Mouse (Mus musculus): ENCODE results near the gene Map3k14. TPM values are rescaled to one million over a fixed set of nuclear protein-coding genes. Genes with fewer than 3 reads are reported as not detected.

Map3k14 gene
- polyA plus RNA-seq, 1 experiment from 2014 or later = 0.93 TPM

DNA sequence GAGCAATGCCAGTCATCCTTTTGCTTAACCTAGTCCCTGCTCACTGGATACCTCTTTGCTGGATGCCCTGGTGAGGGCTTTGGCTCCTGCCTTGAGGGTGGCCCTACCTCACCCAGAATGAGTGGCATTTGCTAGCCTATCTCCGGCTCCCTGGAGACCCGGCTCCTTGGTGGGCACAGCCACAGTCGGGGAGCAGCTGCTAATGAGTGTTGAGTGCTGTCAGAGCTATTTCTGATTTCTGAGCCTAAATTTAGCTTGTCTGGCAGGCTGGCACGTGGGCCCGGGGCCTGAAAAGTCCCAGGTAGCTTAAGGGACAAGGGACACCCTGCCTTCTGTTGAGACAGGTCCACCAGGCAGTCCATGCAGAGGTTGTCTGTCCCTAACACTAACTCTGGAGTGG is 90.1 kb downstream of the Map3k14 start:
- H3K4me1 ChIP-seq = peaks cover 58% of the 10 kb centered on the region
- peaks cover 17% of the 10 kb centered on the region for H3K27me3 ChIP-seq (replicated peaks)
- no peak overlapping the region for H3K4me2 ChIP-seq
- no peaks in the 10 kb centered on the region for H3K36me3 ChIP-seq
- no peak for ATAC-seq
- no peak overlapping the region for H3K4me3 ChIP-seq
- 55% methylated on average over 5 of the region's 5 CpGs for WGBS (ENCODE audit: insufficient replicate concordance)
- no peaks in the 10 kb centered on the region for H3K9me3 ChIP-seq (replicated peaks)
- no peak overlapping the region for H3K9ac ChIP-seq
- H3K27ac ChIP-seq = no peak overlapping the region

DNA sequence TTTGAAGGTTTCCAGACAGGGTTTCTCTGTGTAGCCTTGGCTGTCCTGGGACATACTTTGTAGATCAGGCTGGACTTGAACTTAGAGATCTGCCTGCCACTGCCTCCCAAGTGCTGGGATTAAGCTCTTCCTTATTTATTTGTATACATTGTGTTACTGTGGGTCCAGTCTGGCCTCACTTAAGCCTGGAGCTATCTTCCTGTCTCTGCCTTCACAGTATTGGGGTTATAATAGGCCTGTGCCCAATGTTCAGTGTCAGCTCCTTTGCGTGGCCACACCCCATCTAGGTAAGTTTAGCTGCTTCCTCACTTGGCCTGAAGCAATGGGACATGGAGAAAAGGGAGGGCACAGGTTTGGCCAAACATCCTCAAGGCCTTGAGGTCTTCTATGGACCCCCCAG is 90.8 kb downstream of the Map3k14 start:
- WGBS (ENCODE audit: insufficient replicate concordance) = 88% methylated on average over 1 of the region's 1 CpGs
- H3K27me3 ChIP-seq (replicated peaks) = peaks cover 24% of the 10 kb centered on the region
- no peak overlapping the region for H3K9ac ChIP-seq
- peaks cover 64% of the 10 kb centered on the region for H3K4me1 ChIP-seq
- H3K4me2 ChIP-seq = no peak overlapping the region
- ATAC-seq = no peak
- no peaks in the 10 kb centered on the region for H3K9me3 ChIP-seq (replicated peaks)
- no peak overlapping the region for H3K4me3 ChIP-seq
- H3K36me3 ChIP-seq = no peaks in the 10 kb centered on the region
- no peak overlapping the region for H3K27ac ChIP-seq

DNA sequence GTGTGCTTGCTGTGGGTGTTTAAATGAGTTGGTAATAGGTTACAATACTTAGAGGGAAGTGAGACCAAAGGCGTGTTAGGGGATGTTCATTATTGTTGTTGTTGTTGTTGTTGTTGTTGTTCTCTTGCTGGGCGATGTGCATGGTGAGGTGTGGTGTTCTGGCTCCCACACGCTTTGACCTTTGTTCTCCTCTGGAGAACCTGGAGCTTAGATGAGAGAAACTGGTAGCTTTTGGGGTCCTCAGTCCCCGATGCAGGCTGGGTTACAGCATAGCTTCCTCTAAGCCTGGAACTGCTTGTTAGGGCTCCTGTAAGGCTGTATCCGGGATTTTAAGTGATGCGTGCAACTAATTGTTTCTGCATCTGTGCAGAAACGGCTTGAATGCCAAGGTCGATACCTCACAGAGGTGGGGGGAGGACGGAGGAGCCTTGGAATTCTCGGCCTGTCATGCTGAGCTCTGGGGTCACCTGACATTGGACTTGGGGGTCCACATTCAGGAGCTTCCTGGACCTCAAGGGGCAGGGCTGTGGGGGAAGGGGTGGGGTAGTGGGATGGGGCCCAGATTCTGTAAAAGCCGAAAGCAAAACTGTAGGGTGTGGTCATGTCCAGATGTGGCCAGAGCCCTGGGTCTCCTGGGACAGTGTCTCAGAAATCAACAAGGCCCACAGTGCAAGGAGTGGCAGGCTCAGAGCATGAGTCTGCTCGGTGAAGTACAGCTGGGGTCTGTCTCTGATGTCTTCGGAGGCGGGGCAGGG is 91.4 kb downstream of the Map3k14 start:
- 55% methylated on average over 14 of the region's 14 CpGs for WGBS (ENCODE audit: insufficient replicate concordance)
- Histone ChIP-seq H3K27me3 (replicated peaks) (peaks cover 30% of the 10 kb centered on the region), H3K4me3 (no peak overlapping the region), H3K36me3 (no peaks in the 10 kb centered on the region), H3K9ac (no peak overlapping the region), H3K27ac (no peak overlapping the region), H3K4me2 (no peak overlapping the region), H3K4me1 (peaks cover 70% of the 10 kb centered on the region), H3K9me3 (replicated peaks) (no peaks in the 10 kb centered on the region)
- ATAC-seq = no peak

DNA sequence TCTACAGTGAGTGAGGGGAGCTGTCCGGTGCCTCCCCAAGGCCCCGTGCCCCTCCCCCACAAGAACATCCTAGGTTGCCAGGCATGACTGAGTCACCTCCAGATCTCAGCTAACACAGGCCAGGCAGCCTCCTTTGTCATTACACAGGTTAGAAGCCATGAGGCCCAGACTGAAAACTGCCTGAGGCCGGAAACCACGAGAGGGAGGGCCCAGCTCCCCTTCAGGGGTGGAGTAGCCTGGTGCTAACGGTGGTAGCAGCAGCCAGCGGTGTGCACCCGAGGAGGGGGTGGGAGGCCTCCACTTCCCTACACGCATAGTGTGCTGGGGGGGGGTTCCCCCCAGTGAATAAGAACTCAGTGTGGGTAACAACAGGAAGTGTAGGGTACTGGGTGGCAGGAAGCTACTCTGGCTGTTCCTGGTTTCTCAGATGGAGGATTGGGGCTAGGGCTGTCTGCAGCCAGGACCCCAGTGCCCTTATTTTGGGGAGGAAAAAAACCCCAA is 92.3 kb downstream of the Map3k14 start:
- Histone ChIP-seq H3K4me1 (peaks cover 77% of the 10 kb centered on the region), H3K36me3 (no peaks in the 10 kb centered on the region), H3K9me3 (replicated peaks) (no peaks in the 10 kb centered on the region), H3K9ac (no peak overlapping the region), H3K4me2 (peak overlapping the region; percentile 30), H3K4me3 (no peak overlapping the region), H3K27ac (peak overlapping the region; percentile 49), H3K27me3 (replicated peaks) (peaks cover 39% of the 10 kb centered on the region)
- ATAC-seq = peak; percentile 69
- WGBS (ENCODE audit: insufficient replicate concordance) = 22% methylated on average over 8 of the region's 8 CpGs

DNA sequence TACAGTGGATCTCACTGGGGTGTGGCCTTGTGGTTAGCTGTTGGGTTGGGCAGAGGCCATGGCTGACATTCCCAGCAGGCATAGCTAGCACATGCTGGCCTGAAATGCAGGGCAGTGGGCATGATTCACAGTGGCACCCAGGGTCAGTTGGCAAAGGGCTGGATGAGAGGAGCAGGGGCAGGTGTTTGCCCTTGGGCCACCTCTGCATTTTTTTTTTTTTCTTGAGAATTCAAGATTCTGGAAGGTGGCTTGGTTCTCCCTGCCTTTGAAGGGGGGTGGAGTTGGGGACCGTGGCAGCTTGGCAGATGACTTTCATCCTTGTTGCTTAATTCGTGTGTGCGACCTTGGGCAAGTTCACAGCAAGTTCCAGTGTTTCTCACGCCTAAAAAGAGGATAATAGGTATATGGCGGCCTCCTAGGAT is 92.8 kb downstream of the Map3k14 start:
- H3K9ac ChIP-seq = no peak overlapping the region
- H3K36me3 ChIP-seq = no peaks in the 10 kb centered on the region
- H3K4me3 ChIP-seq = no peak overlapping the region
- H3K27ac ChIP-seq = peak overlapping the region; percentile 49; the same call in 1 of the 2 replicates
- H3K4me2 ChIP-seq = peak overlapping the region; percentile 30; the same call in 1 of the 2 replicates
- 32% methylated on average over 5 of the region's 5 CpGs for WGBS (ENCODE audit: insufficient replicate concordance)
- H3K27me3 ChIP-seq (replicated peaks) = peaks cover 45% of the 10 kb centered on the region
- H3K9me3 ChIP-seq (replicated peaks) = no peaks in the 10 kb centered on the region
- peaks cover 77% of the 10 kb centered on the region for H3K4me1 ChIP-seq
- ATAC-seq = no peak

DNA sequence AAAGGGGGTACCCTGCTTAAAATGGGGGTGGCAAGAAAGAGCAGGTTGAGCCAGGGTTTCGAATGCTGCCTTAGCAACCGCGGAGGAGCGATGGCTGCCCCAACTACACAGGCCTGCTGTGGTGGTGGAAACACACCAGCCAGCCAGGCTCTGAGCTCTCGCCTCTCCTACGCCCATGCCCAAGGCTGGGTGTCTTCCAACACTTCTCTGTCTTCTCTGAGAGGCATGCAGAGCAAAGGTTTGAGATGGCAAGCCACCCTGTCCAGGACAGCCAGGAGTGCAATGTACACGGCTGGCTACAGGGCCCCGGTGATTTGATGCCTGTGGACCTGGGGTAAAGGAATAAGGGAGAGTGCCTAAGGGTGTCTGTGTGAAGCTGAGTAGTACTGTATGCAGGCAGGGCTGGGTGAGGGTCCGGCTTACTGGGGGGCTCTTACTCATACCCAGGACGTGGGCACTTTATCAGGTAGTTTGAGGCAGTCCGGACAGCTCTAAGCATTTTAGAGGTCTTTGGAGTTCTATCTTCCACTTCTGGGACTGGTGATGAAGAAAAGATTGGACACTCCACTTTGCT is 93.4 kb downstream of the Map3k14 start:
- WGBS (ENCODE audit: insufficient replicate concordance) = 70% methylated on average over 11 of the region's 11 CpGs
- Histone ChIP-seq H3K27me3 (replicated peaks) (peaks cover 50% of the 10 kb centered on the region), H3K9me3 (replicated peaks) (no peaks in the 10 kb centered on the region), H3K4me3 (no peak overlapping the region), H3K36me3 (no peaks in the 10 kb centered on the region), H3K4me2 (peak overlapping the region; percentile 10; the same call in 1 of the 2 replicates), H3K4me1 (peaks cover 77% of the 10 kb centered on the region), H3K9ac (no peak overlapping the region), H3K27ac (peak overlapping the region; percentile 37)
- no peak for ATAC-seq

DNA sequence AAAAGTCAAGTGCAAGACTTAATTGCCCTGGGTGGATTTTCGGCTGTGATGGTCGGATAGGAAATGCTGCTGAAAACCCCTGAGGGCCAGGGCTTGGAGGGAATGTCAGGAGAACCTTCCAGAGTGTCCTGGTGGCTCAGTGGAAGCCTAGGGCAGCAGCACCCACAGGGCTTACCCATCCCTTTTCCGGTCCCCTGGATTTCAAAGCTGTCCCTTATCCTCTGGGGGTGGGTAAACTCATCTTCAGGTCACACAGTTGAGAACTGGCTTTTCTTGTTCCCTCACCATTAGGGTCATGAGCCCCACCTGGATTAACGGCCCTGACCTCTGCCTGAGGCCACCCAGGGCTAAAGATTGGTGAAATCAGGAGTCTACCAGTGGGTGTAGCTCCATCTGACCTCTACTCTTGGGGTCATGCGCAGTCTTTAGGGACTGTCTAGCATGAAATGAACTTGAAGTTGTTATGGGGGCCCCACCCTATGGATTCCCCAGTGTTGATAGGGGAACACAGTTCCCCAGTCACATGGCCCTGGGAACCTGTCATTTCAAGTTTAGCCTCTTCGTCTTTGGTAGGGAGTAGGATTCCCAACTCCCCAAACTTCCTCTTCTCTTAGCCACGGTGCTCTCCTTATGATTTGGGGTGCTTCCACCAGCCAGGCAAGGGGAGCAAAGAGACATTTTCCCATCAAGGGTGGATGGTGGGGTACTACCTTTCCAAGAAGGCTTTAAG is 94.1 kb downstream of the Map3k14 start:
- Histone ChIP-seq H3K9ac (no peak overlapping the region), H3K9me3 (replicated peaks) (no peaks in the 10 kb centered on the region), H3K27me3 (replicated peaks) (peaks cover 52% of the 10 kb centered on the region), H3K4me1 (peaks cover 76% of the 10 kb centered on the region), H3K27ac (no peak overlapping the region), H3K4me3 (no peak overlapping the region), H3K4me2 (peak overlapping the region; percentile 80), H3K36me3 (no peaks in the 10 kb centered on the region)
- no peak for ATAC-seq
- WGBS (ENCODE audit: insufficient replicate concordance) = 63% methylated on average over 7 of the region's 7 CpGs

DNA sequence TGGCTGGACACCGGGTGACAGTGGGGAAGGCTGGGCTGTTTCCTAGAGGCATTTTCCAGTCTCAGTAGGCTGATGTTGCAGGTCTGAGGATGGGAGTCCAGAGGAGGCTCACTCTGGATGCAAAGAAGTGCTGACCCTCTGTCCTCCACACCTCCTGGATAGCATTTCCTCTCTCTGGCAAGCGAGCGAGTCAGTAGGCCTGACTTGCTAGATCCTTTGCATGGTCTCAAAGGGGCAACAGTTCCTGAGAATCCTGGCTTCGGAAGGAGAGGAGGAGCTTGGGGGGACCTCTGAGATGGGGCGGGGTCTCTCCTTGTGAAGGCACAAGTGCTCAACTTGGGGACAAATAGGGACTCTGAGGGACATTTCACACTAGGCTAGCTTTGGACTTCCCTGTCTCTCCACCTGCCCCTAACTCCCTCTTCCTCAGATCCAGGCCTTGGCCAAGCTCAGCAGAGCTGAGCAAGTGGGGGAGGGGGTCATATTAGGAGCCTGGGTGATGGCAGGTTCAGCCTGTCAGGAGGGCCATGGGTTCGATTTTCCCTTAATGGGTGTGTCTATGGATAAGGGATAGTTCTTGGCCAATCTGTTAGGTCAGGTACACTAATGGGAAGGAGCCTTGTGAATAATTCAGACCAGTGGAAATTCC is 94.8 kb downstream of the Map3k14 start:
- WGBS (ENCODE audit: insufficient replicate concordance) = 43% methylated on average over 6 of the region's 6 CpGs
- peak overlapping the region; percentile 80 for H3K4me2 ChIP-seq
- H3K9me3 ChIP-seq (replicated peaks) = no peaks in the 10 kb centered on the region
- H3K4me3 ChIP-seq = no peak overlapping the region
- H3K9ac ChIP-seq = no peak overlapping the region
- peaks cover 69% of the 10 kb centered on the region for H3K4me1 ChIP-seq
- H3K27ac ChIP-seq = no peak overlapping the region
- peaks cover 52% of the 10 kb centered on the region for H3K27me3 ChIP-seq (replicated peaks)
- no peak for ATAC-seq
- no peaks in the 10 kb centered on the region for H3K36me3 ChIP-seq

DNA sequence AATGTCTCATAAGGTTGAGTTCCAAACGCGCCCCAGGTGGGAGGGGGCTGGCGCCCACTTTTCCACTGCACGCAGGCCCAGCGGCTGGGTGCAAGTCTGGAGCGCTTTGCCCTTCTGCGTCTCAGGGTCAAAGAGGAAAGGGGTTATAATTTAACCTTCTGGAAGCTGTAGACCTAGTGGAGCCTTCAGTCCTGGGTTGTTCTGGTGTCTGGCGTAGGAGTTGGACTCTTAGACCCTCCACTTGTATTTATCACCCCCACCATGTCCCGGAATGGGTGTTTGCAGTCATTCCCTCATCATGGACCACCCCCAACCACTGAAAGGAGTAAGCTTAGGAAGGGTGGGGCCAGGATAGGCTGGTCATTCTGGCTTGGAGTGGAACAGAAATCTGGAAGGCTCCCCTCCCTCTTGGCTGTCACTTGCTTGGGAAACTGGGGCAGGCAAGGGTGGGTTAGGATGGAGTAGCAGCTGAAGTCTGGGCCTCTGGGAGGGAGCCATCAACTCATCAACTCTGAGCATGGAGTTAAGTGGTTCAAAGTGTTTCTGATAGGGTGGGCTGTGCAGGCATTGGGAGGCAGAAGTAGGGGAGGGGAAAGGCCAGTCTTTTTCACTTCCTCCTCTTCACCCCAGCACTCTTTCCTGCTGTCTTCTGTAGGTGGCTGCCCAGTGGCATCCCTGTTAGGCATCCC is 95.4 kb downstream of the Map3k14 start:
- Histone ChIP-seq H3K4me3 (peak overlapping the region; percentile 59), H3K9ac (0 out of 2 replicates have a peak overlapping the region, but pooled peaks have one; percentile 53), H3K4me2 (peak overlapping the region; percentile 80), H3K36me3 (no peaks in the 10 kb centered on the region), H3K9me3 (replicated peaks) (no peaks in the 10 kb centered on the region), H3K4me1 (peaks cover 63% of the 10 kb centered on the region), H3K27ac (0 out of 2 replicates have a peak overlapping the region, but pooled peaks have one; percentile 11), H3K27me3 (replicated peaks) (peaks cover 52% of the 10 kb centered on the region)
- WGBS (ENCODE audit: insufficient replicate concordance) = 25% methylated on average over 9 of the region's 9 CpGs
- ATAC-seq = no peak

DNA sequence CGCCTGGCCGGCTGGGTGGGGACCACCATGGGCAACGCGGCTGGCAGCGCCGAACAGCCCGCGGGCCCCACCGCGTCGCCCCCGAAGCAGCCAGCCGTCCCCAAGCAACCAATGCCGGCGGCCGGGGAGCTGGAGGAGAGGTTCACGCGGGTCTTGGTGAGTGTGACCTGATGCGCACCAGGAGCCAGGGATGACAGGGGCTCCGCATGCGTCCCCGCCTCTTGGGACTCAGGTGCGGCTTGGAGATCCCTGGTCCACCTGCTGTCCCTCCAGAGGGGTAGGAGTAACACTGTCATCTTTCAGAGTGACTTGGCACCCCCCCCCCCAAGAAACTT is 96.0 kb downstream of the Map3k14 start:
- Histone ChIP-seq H3K9me3 (replicated peaks) (no peaks in the 10 kb centered on the region), H3K4me2 (peak overlapping the region; percentile 80), H3K36me3 (no peaks in the 10 kb centered on the region), H3K27ac (0 out of 2 replicates have a peak overlapping the region, but pooled peaks have one; percentile 4), H3K27me3 (replicated peaks) (peaks cover 52% of the 10 kb centered on the region), H3K9ac (peak overlapping the region; percentile 53), H3K4me1 (peaks cover 57% of the 10 kb centered on the region), H3K4me3 (peak overlapping the region; percentile 59)
- no peak for ATAC-seq
- 4% methylated on average over 23 of the region's 23 CpGs for WGBS (ENCODE audit: insufficient replicate concordance)
